Mouse (Mus musculus): ENCODE measurements at regions not wholly inside any gene's neighbourhood (a gene's known extent, or its start where the extent isn't known, plus 50 kb on each side); places are given as distances from the start of the nearest gene placed in this dataset.

DNA sequence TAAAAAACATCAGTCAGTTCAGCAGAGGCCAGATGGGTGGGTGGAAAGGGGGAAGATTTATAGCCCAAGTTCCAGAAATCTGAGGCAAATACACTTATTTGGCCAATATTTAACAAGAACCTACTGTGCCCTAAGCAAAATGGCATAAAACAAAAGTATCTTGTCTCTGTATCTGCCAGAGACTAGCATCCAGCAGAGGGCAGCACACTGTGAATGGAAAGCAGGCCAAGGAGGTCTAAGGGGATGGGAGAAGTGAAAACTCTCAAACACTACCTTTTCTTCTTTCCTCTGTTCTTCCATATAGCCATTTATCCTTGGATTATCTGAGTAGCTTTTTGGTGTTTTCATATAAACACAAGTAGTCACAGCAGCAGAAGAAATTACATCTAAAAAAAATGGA, 968.6 kb upstream of the Slit2 start:
- Histone ChIP-seq H3K9me3 (replicated peaks; ENCODE audit: insufficient read depth, low read length) (no peaks in the 10 kb centered on the region), H3K4me3 (ENCODE audit: control insufficient read depth in 1 of 2, insufficient read depth in 1 of 2, low read depth in 2 of 2, low read length in 2 of 2) (no peak overlapping the region), H3K27me3 (ENCODE audit: control insufficient read depth in 1 of 2, insufficient read depth in 2 of 2, low read length in 2 of 2) (no peaks in the 10 kb centered on the region), H3K4me1 (ENCODE audit: control insufficient read depth in 1 of 2, insufficient read depth in 2 of 2, low read length in 2 of 2) (no peaks in the 10 kb centered on the region), H3K36me3 (ENCODE audit: control insufficient read depth in 1 of 2, insufficient read depth in 2 of 2, low read length in 2 of 2) (no peaks in the 10 kb centered on the region), H3K9ac (ENCODE audit: control insufficient read depth, low read depth, low read length, poor library complexity, severe bottlenecking) (no peak overlapping the region), H3K27ac (ENCODE audit: control insufficient read depth, low read depth, low read length) (no peak overlapping the region), H3K79me2 (ENCODE audit: control insufficient read depth, insufficient read depth, low read length, poor library complexity) (no peaks in the 10 kb centered on the region)
- TF ChIP-seq POLR2AphosphoS5 (IDR thresholded peaks at IDR 0.05; ENCODE audit: borderline replicate concordance, low read depth, low read length) (no peak), CTCF (IDR thresholded peaks at IDR 0.05 in 2 of 3, conservative IDR thresholded peaks at IDR 0.05 in 1 of 3; ENCODE audit: control insufficient read depth in 1 of 3, insufficient read depth in 1 of 3, low read depth in 2 of 3, low read length in 3 of 3, poor library complexity in 1 of 3, severe bottlenecking in 1 of 3) (peak; percentile 34 to 59 (median 56)), RAD21 (IDR thresholded peaks at IDR 0.05; ENCODE audit: low read depth, low read length) (peak; percentile 30), NRF1 (IDR thresholded peaks at IDR 0.05; ENCODE audit: insufficient read depth, low read depth, low read length, poor library complexity, severe bottlenecking) (no peak), SMC3 (IDR thresholded peaks at IDR 0.05; ENCODE audit: low read depth, low read length) (peak; percentile 72)
- DNase-seq (ENCODE audit: low read depth, low spot score), result peak; percentile 52

DNA sequence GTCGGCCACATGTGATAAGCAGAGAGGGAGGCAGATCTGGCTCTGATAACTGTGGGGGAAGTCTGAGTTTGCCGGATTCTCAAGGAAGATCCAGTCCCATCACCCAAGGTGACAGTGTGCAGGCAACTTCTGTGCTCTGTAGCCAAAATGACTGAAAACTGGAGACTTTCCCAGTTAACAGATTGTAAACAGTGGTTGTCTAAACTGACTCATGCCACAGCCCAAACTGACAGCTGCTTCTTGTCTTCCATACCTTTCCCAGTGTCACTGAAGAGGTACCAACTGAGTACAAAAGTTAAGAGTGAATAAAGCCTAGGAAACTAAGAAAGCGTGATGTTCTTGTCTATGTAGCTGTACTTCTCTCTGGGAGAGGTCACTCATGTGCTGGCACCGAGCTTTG, 990.4 kb upstream of the Slit2 start:
- Histone ChIP-seq H3K4me1 (ENCODE audit: control insufficient read depth in 1 of 2, insufficient read depth in 2 of 2, low read length in 2 of 2) (no peaks in the 10 kb centered on the region), H3K27ac (ENCODE audit: control insufficient read depth, low read depth, low read length) (no peak overlapping the region), H3K79me2 (ENCODE audit: control insufficient read depth, insufficient read depth, low read length, poor library complexity) (no peaks in the 10 kb centered on the region), H3K9me3 (replicated peaks; ENCODE audit: insufficient read depth, low read length) (no peaks in the 10 kb centered on the region), H3K9ac (ENCODE audit: control insufficient read depth, low read depth, low read length, poor library complexity, severe bottlenecking) (no peak overlapping the region), H3K36me3 (ENCODE audit: control insufficient read depth in 1 of 2, insufficient read depth in 2 of 2, low read length in 2 of 2) (no peaks in the 10 kb centered on the region), H3K27me3 (ENCODE audit: control insufficient read depth in 1 of 2, insufficient read depth in 2 of 2, low read length in 2 of 2) (peaks cover 0 to 2% of the 10 kb centered on the region in 2 experiments; a peak in 1 of 4 replicates), H3K4me3 (ENCODE audit: control insufficient read depth in 1 of 2, insufficient read depth in 1 of 2, low read depth in 2 of 2, low read length in 2 of 2) (no peak overlapping the region)
- no peak for TF ChIP-seq ELF1 (IDR thresholded peaks at IDR 0.05; ENCODE audit: low read depth, low read length)
- TF ChIP-seq MEF2A (IDR thresholded peaks at IDR 0.05; ENCODE audit: extremely low read depth, insufficient replicate concordance, low read depth, low read length, poor library complexity, severe bottlenecking), result no peak
- no peak for TF ChIP-seq UBTF (IDR thresholded peaks at IDR 0.05; ENCODE audit: borderline replicate concordance, insufficient read depth, low read depth, low read length)
- no peak for TF ChIP-seq TCF12 (IDR thresholded peaks at IDR 0.05; ENCODE audit: low read depth, low read length)
- TF ChIP-seq KAT2A (conservative IDR thresholded peaks at IDR 0.05; ENCODE audit: low read depth, low read length), result no peak
- no peak for TF ChIP-seq CHD1 (IDR thresholded peaks at IDR 0.05; ENCODE audit: low read depth, low read length)
- DNase-seq (ENCODE audit: low read depth, low spot score), result no peak

DNA sequence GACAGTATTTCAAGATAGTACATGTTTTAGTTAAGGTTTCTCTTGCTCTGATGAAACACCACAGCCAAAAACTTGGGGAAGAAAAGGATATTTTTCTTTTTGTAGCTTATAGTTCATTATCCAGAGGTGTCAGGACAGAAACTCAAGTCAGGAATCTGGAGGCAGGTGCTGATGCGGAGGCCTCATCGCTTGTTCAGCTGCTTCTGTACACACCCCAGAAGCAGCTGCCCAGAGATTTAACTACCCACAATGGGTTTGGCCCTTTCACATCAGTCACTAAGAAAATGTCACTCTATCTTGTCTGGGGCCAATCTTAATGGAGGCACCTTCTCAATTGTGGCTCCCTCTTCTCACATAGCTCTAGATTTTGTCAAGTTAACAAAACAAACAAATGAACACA, 996.4 kb upstream of the Slit2 start:
- no peak for DNase-seq (ENCODE audit: low read depth, low spot score)
- Histone ChIP-seq H3K27me3 (ENCODE audit: control insufficient read depth in 1 of 2, insufficient read depth in 2 of 2, low read length in 2 of 2) (peaks cover 0 to 2% of the 10 kb centered on the region in 2 experiments; a peak in 1 of 4 replicates), H3K9me3 (replicated peaks; ENCODE audit: insufficient read depth, low read length) (no peaks in the 10 kb centered on the region), H3K4me1 (ENCODE audit: control insufficient read depth in 1 of 2, insufficient read depth in 2 of 2, low read length in 2 of 2) (no peaks in the 10 kb centered on the region), H3K79me2 (ENCODE audit: control insufficient read depth, insufficient read depth, low read length, poor library complexity) (no peaks in the 10 kb centered on the region), H3K27ac (ENCODE audit: control insufficient read depth, low read depth, low read length) (no peak overlapping the region), H3K36me3 (ENCODE audit: control insufficient read depth in 1 of 2, insufficient read depth in 2 of 2, low read length in 2 of 2) (no peaks in the 10 kb centered on the region), H3K4me3 (ENCODE audit: control insufficient read depth in 1 of 2, insufficient read depth in 1 of 2, low read depth in 2 of 2, low read length in 2 of 2) (no peak overlapping the region), H3K9ac (ENCODE audit: control insufficient read depth, low read depth, low read length, poor library complexity, severe bottlenecking) (no peak overlapping the region)
- TF ChIP-seq NRF1 (IDR thresholded peaks at IDR 0.05; ENCODE audit: insufficient read depth, low read depth, low read length, poor library complexity, severe bottlenecking) (no peak), ZMIZ1 (IDR thresholded peaks at IDR 0.05; ENCODE audit: low read depth, low read length) (no peak), POLR2A (IDR thresholded peaks at IDR 0.05; ENCODE audit: control insufficient read depth in 1 of 2, insufficient read depth in 1 of 2, low read depth in 1 of 2, low read length in 2 of 2, poor library complexity in 1 of 2) (no peak), MAFK (IDR thresholded peaks at IDR 0.05; ENCODE audit: borderline replicate concordance, low read depth, low read length) (no peak), ETS1 (IDR thresholded peaks at IDR 0.05; ENCODE audit: low read depth, low read length) (no peak), MXI1 (IDR thresholded peaks at IDR 0.05; ENCODE audit: low read depth, low read length) (no peak), ZKSCAN1 (IDR thresholded peaks at IDR 0.05; ENCODE audit: low read depth, low read length) (no peak), TBP (IDR thresholded peaks at IDR 0.05; ENCODE audit: low read depth, low read length) (no peak), CHD2 (IDR thresholded peaks at IDR 0.05; ENCODE audit: low read length) (no peak), MAX (IDR thresholded peaks at IDR 0.05; ENCODE audit: low read length) (no peak), JUND (IDR thresholded peaks at IDR 0.05; ENCODE audit: low read depth, low read length) (no peak), USF2 (IDR thresholded peaks at IDR 0.05; ENCODE audit: borderline replicate concordance in 1 of 2, insufficient read depth in 1 of 2, low read depth in 1 of 2, low read length in 2 of 2) (no peak), MYC (IDR thresholded peaks at IDR 0.05; ENCODE audit: low read depth, low read length) (no peak), BHLHE40 (IDR thresholded peaks at IDR 0.05; ENCODE audit: borderline replicate concordance, low read depth, low read length) (no peak), POLR2AphosphoS2 (IDR thresholded peaks at IDR 0.05; ENCODE audit: low read length) (no peak)
